Mouse (Mus musculus) CH12.LX (cell line): ENCODE measurements at regions not wholly inside any gene's neighbourhood (a gene's known extent, or its start where the extent isn't known, plus 50 kb on each side); places are given as distances from the start of the nearest gene placed in this dataset.

ENCODE experiments used
- DNase-seq: peaks from one replicate; pipeline ENCODE4 v3.0.0-alpha.2; 2013; ENCODE audit errors: extremely low read depth
- H3K27ac ChIP-seq: 2 replicates; pipeline ENCODE4 v1.5.1; 2012; ENCODE audit warnings: low read depth, mild to moderate bottlenecking, control low read depth, moderate library complexity; ENCODE audit not compliant: insufficient read depth
- H3K27me3 ChIP-seq: replicated peaks from 2 replicates; pipeline ENCODE3; 2012; ENCODE audit warnings: inconsistent platforms
- H3K36me3 ChIP-seq, 2 experiments: replicated peaks in 1 of 2; 2 replicates each; pipeline versions ENCODE3 to v1.6.1; 2012; ENCODE audit warnings: inconsistent platforms in 1 of 2, low read length in 1 of 2, mild to moderate bottlenecking in 1 of 2, mixed read lengths in 1 of 2, moderate library complexity in 1 of 2; ENCODE audit not compliant: control insufficient read depth in 1 of 2, insufficient read depth in 1 of 2
- H3K4me1 ChIP-seq, 2 experiments: 2 replicates each; pipeline ENCODE4 v1.6.1; 2012; ENCODE audit warnings: inconsistent platforms in 1 of 2, moderate library complexity in 1 of 2; ENCODE audit not compliant: insufficient read depth in 2 of 2, control insufficient read depth in 1 of 2
- H3K4me2 ChIP-seq: 2 replicates; pipeline ENCODE4 v1.6.1; 2012; ENCODE audit warnings: low read depth, mild to moderate bottlenecking, control low read depth; ENCODE audit not compliant: poor library complexity, insufficient read depth, severe bottlenecking
- H3K4me3 ChIP-seq, 3 experiments: fragments of 150-350 bp in 1 of 3; sonication (generic) in 1 of 3; replicated peaks in 1 of 3; 2 replicates each; pipeline versions ENCODE3 to v1.5.1; 2011 to 2012; ENCODE audit warnings: low read depth in 2 of 3, low read length in 2 of 3, mild to moderate bottlenecking in 2 of 3, moderate library complexity in 2 of 3, control low read depth in 1 of 3, improper control_type of control experiment in 1 of 3, inconsistent platforms in 1 of 3, mixed read lengths in 1 of 3; ENCODE audit not compliant: poor library complexity in 1 of 3
- H3K79me2 ChIP-seq: replicated peaks from 2 replicates; pipeline ENCODE4 v1.6.1; 2012; ENCODE audit warnings: mild to moderate bottlenecking, moderate library complexity; ENCODE audit not compliant: control insufficient read depth, poor library complexity, insufficient read depth, severe bottlenecking; ENCODE audit errors: extremely low read depth
- H3K9ac ChIP-seq: 2 replicates; pipeline ENCODE4 v1.6.1; 2012; ENCODE audit warnings: low read depth, mild to moderate bottlenecking, control low read depth, moderate library complexity; ENCODE audit not compliant: insufficient read depth
- H3K9me3 ChIP-seq: replicated peaks from 2 replicates; pipeline ENCODE3; 2012; ENCODE audit warnings: low read length, inconsistent platforms, mixed read lengths
- CHD1 ChIP-seq: IDR thresholded peaks from 2 replicates; pipeline ENCODE4 v1.6.1; 2012; ENCODE audit warnings: low read depth, low read length, improper control_type of control experiment, inconsistent platforms
- CTCF ChIP-seq, 2 experiments: IDR thresholded peaks in 1 of 2; conservative IDR thresholded peaks in 1 of 2; 2 replicates each; pipeline ENCODE4 v1.5.1; 2011 to 2012; ENCODE audit warnings: low read depth in 2 of 2, low read length in 2 of 2, improper control_type of control experiment in 1 of 2, inconsistent platforms in 1 of 2, mild to moderate bottlenecking in 1 of 2, moderate library complexity in 1 of 2
- E2F4 ChIP-seq: IDR thresholded peaks from 2 replicates; pipeline ENCODE4 v1.6.1; 2011; ENCODE audit warnings: low read depth, low read length, improper control_type of control experiment; ENCODE audit not compliant: insufficient replicate concordance
- ELF1 ChIP-seq: IDR thresholded peaks from 2 replicates; pipeline ENCODE4 v1.6.1; 2014; ENCODE audit warnings: low read depth, mild to moderate bottlenecking, inconsistent platforms, low read length, improper control_type of control experiment
- GABPA ChIP-seq: IDR thresholded peaks from 2 replicates; pipeline ENCODE4 v1.6.1; 2012; ENCODE audit warnings: low read depth, low read length, improper control_type of control experiment, inconsistent platforms; ENCODE audit not compliant: insufficient replicate concordance
- HCFC1 ChIP-seq: IDR thresholded peaks from 2 replicates; pipeline ENCODE4 v1.6.1; 2012; ENCODE audit warnings: low read depth, mild to moderate bottlenecking, inconsistent platforms, low read length, improper control_type of control experiment
- IRF4 ChIP-seq: IDR thresholded peaks from 2 replicates; pipeline ENCODE4 v1.6.1; 2014; ENCODE audit warnings: low read depth, mild to moderate bottlenecking, inconsistent platforms, low read length, improper control_type of control experiment
- JUN ChIP-seq: IDR thresholded peaks from 2 replicates; pipeline ENCODE4 v1.6.1; 2011; ENCODE audit warnings: low read depth, mild to moderate bottlenecking, low read length, improper control_type of control experiment, moderate library complexity; ENCODE audit not compliant: insufficient read depth
- MEF2A ChIP-seq: IDR thresholded peaks from 2 replicates; pipeline ENCODE4 v1.6.1; 2014; ENCODE audit warnings: low read depth, mild to moderate bottlenecking, inconsistent platforms, low read length, improper control_type of control experiment, borderline replicate concordance
- MXI1 ChIP-seq: IDR thresholded peaks from 2 replicates; pipeline ENCODE4 v1.6.1; 2011; ENCODE audit warnings: mild to moderate bottlenecking, low read depth, low read length, improper control_type of control experiment
- NELFE ChIP-seq: IDR thresholded peaks from 2 replicates; pipeline ENCODE4 v1.6.1; 2011; ENCODE audit warnings: low read depth, low read length, improper control_type of control experiment
- POLR2A ChIP-seq: IDR thresholded peaks from 2 replicates; pipeline ENCODE4 v1.6.1; 2011; ENCODE audit warnings: low read depth, mild to moderate bottlenecking, improper control_type of control experiment, low read length
- RAD21 ChIP-seq: IDR thresholded peaks from 2 replicates; pipeline ENCODE4 v1.6.1; 2011; ENCODE audit warnings: low read depth, mild to moderate bottlenecking, low read length, improper control_type of control experiment, moderate library complexity
- RCOR1 ChIP-seq: conservative IDR thresholded peaks from 2 replicates; pipeline ENCODE4 v1.6.1; 2012; ENCODE audit warnings: low read depth, mild to moderate bottlenecking, inconsistent platforms, low read length, improper control_type of control experiment
- TCF12 ChIP-seq: IDR thresholded peaks from 2 replicates; pipeline ENCODE4 v1.6.1; 2014; ENCODE audit warnings: low read depth, mild to moderate bottlenecking, inconsistent platforms, low read length, improper control_type of control experiment
- ZMIZ1 ChIP-seq: IDR thresholded peaks from 2 replicates; pipeline ENCODE4 v1.6.1; 2012; ENCODE audit warnings: low read depth, mild to moderate bottlenecking, inconsistent platforms, low read length, improper control_type of control experiment
- ZNF384 ChIP-seq: IDR thresholded peaks from 2 replicates; pipeline ENCODE4 v1.6.1; 2012; ENCODE audit warnings: low read depth, low read length, improper control_type of control experiment, inconsistent platforms
- dilution Hi-C: fragments of 300-500 bp; cut with MboI; formaldehyde crosslinking; loops from 2 replicates; pipeline ENCODE4 v1.14.3; 2020; ENCODE audit warnings: low sequenced_read_pairs; ENCODE audit not compliant: extremely low pct_unique_long_range_greater_than_20kb, extremely low pct_ligation_motif_present
- in situ Hi-C: fragments of 300-500 bp; cut with MboI; formaldehyde crosslinking; loops from 3 replicates; pipeline ENCODE4 v1.14.3; 2019; ENCODE audit warnings: low sequenced_read_pairs, low pct_ligation_motif_present, low pct_unique_long_range_greater_than_20kb, mixed read lengths

DNA sequence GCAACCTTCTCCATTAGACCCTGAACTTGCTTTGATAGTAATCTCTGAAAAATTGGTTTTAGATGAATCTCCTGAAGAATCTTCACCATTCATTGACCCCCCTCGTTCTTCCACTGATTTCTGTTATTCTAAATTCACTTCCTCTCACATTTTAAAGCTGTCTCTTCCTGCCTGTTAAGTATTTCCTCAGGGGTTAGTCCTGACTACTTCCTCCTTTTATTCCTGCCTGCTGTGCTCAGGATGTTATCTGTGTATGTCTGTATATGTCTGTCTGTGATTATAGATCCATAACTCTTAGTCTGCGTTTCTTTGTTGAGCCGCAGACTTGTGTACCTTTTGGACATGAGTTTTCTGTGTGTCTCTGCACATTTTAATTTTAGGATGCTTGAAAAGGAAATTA is 117.6 kb downstream of the Hpgd start:
- H3K4me2 ChIP-seq = no peak overlapping the region
- no peaks in the 10 kb centered on the region for H3K4me1 ChIP-seq
- H3K27me3 ChIP-seq = no peaks in the 10 kb centered on the region
- no peak overlapping the region for H3K4me3 ChIP-seq
- no peaks in the 10 kb centered on the region for H3K9me3 ChIP-seq
- no peaks in the 10 kb centered on the region for H3K36me3 ChIP-seq
- TF ChIP-seq RAD21 (no peak), ZNF384 (no peak), RCOR1 (no peak), JUN (no peak), ZMIZ1 (no peak), ELF1 (no peak)
- TF ChIP-seq, all 38 proteins: peak for 0
- H3K79me2 ChIP-seq = no peaks in the 10 kb centered on the region
- no peak for DNase-seq
- dilution Hi-C loops = no loop called here
- H3K9ac ChIP-seq = no peak overlapping the region
- in situ Hi-C loops = no loop called here
- no peak overlapping the region for H3K27ac ChIP-seq

DNA sequence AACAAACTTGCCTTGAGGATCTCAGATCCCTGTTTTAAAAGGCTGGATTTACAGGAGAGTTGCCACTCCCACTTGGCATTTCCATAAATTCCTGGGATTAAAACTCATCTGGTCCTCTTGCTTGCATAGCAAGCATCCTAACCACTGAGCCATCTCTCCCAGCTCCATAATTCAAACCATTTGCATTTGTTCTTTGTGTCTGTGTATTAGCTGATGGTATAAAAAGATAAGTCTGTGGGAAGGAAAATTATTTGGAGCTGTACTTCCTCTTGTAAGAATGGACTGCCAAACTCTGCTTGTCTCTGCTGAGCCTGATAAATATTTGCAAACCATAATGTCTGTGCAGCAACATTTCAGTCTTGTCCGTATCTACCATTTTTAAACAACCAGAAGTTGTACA is 116.0 kb downstream of the Hpgd start:
- no peaks in the 10 kb centered on the region for H3K9me3 ChIP-seq
- no peak for TF ChIP-seq E2F4
- no peak for TF ChIP-seq HCFC1
- no peak for TF ChIP-seq MEF2A
- TF ChIP-seq RCOR1 = no peak
- no peak for TF ChIP-seq GABPA
- no peak for TF ChIP-seq TCF12
- no peak for TF ChIP-seq POLR2A
- no peak for TF ChIP-seq CTCF (conservative IDR thresholded peaks at IDR 0.05 in 1 of 2, IDR thresholded peaks at IDR 0.05 in 1 of 2; ENCODE audit: low read depth in 2 of 2, low read length in 2 of 2)
- no peak for TF ChIP-seq NELFE
- no peak for TF ChIP-seq CHD1
- no peak for TF ChIP-seq MXI1
- TF ChIP-seq IRF4 = no peak
- TF ChIP-seq ZMIZ1 = no peak
- no peak for DNase-seq
- H3K4me1 ChIP-seq = no peaks in the 10 kb centered on the region
- H3K4me2 ChIP-seq = no peak overlapping the region
- dilution Hi-C loops = no loop called here
- no peak overlapping the region for H3K9ac ChIP-seq
- H3K27ac ChIP-seq = no peak overlapping the region
- no peaks in the 10 kb centered on the region for H3K79me2 ChIP-seq
- no peaks in the 10 kb centered on the region for H3K27me3 ChIP-seq
- no peak overlapping the region for H3K4me3 ChIP-seq
- no peaks in the 10 kb centered on the region for H3K36me3 ChIP-seq
- in situ Hi-C loops = no loop called here
